Mouse (Mus musculus) MEL (cell line): ENCODE results near the gene Adgrv1. TPM values are rescaled to one million over a fixed set of nuclear protein-coding genes. Genes with fewer than 3 reads are reported as not detected.

Experiments
- DNase-seq: peaks from one replicate; pipeline ENCODE4 v3.0.0; 2011; ENCODE audit warnings: low read depth, low spot score
- H3K27ac ChIP-seq: 2 replicates; pipeline ENCODE4 v1.5.1; 2012; ENCODE audit warnings: low read depth, mild to moderate bottlenecking, control low read depth, low read length, moderate library complexity; ENCODE audit not compliant: control insufficient read depth
- H3K27me3 ChIP-seq, 2 experiments: fragments of 150-350 bp in 1 of 2; sonication (generic) in 1 of 2; 2 replicates each; pipeline ENCODE4 v1.6.1; 2012; ENCODE audit warnings: low read length in 2 of 2, mild to moderate bottlenecking in 2 of 2, improper control_type of control experiment in 1 of 2, moderate library complexity in 1 of 2; ENCODE audit not compliant: insufficient read depth in 2 of 2, control insufficient read depth in 1 of 2
- H3K36me3 ChIP-seq, 2 experiments: 2 replicates each; pipeline ENCODE4 v1.6.1; 2012 to 2014; ENCODE audit warnings: low read length in 2 of 2, improper control_type of control experiment in 1 of 2, inconsistent platforms in 1 of 2, mild to moderate bottlenecking in 1 of 2; ENCODE audit not compliant: insufficient read depth in 2 of 2, control insufficient read depth in 1 of 2
- H3K4me1 ChIP-seq, 2 experiments: fragments of 150-350 bp in 1 of 2; sonication (generic) in 1 of 2; 2 replicates each; pipeline ENCODE4 v1.6.1; 2012; ENCODE audit warnings: low read length in 2 of 2, improper control_type of control experiment in 1 of 2, mild to moderate bottlenecking in 1 of 2; ENCODE audit not compliant: insufficient read depth in 2 of 2, control insufficient read depth in 1 of 2
- H3K4me3 ChIP-seq, 2 experiments: fragments of 150-350 bp in 1 of 2; sonication (generic) in 1 of 2; 2 replicates each; pipeline ENCODE4 v1.5.1; 2012; ENCODE audit warnings: low read depth in 2 of 2, low read length in 2 of 2, mild to moderate bottlenecking in 2 of 2, moderate library complexity in 2 of 2, control low read depth in 1 of 2, improper control_type of control experiment in 1 of 2; ENCODE audit not compliant: control insufficient read depth in 1 of 2, insufficient read depth in 1 of 2
- H3K79me2 ChIP-seq: 2 replicates; pipeline ENCODE4 v1.6.1; 2012; ENCODE audit warnings: mild to moderate bottlenecking, low read length, moderate library complexity; ENCODE audit not compliant: control insufficient read depth, poor library complexity, insufficient read depth
- H3K9ac ChIP-seq: 2 replicates; pipeline ENCODE4 v1.6.1; 2012; ENCODE audit warnings: low read depth, mild to moderate bottlenecking, control low read depth, low read length, moderate library complexity; ENCODE audit not compliant: control insufficient read depth, poor library complexity, severe bottlenecking
- H3K9me3 ChIP-seq: fragments of 150-350 bp; sonication (generic); replicated peaks from 2 replicates; pipeline ENCODE4 v1.6.1; 2012; ENCODE audit warnings: mild to moderate bottlenecking, low read length, improper control_type of control experiment, moderate library complexity; ENCODE audit not compliant: insufficient read depth
- BHLHE40 ChIP-seq: IDR thresholded peaks from 2 replicates; pipeline ENCODE4 v1.6.1; 2012; ENCODE audit warnings: low read depth, mild to moderate bottlenecking, inconsistent platforms, low read length, improper control_type of control experiment, borderline replicate concordance
- CTCF ChIP-seq, 3 experiments: IDR thresholded peaks in 2 of 3; conservative IDR thresholded peaks in 1 of 3; 2 replicates each; pipeline ENCODE4 v1.5.1; 2011 to 2012; ENCODE audit warnings: low read length in 3 of 3, low read depth in 2 of 3, mild to moderate bottlenecking in 2 of 3, improper control_type of control experiment in 1 of 3, inconsistent platforms in 1 of 3, mixed read lengths in 1 of 3, moderate library complexity in 1 of 3; ENCODE audit not compliant: control insufficient read depth in 1 of 3, insufficient read depth in 1 of 3, poor library complexity in 1 of 3, severe bottlenecking in 1 of 3
- E2F4 ChIP-seq: IDR thresholded peaks from 2 replicates; pipeline ENCODE4 v1.6.1; 2011; ENCODE audit warnings: low read depth, low read length, improper control_type of control experiment, borderline replicate concordance
- ELF1 ChIP-seq: IDR thresholded peaks from 2 replicates; pipeline ENCODE4 v1.6.1; 2014; ENCODE audit warnings: low read depth, mild to moderate bottlenecking, inconsistent platforms, low read length, improper control_type of control experiment, moderate library complexity
- GABPA ChIP-seq: IDR thresholded peaks from 2 replicates; pipeline ENCODE4 v1.6.1; 2012; ENCODE audit warnings: low read depth, mild to moderate bottlenecking, inconsistent platforms, low read length, improper control_type of control experiment, moderate library complexity
- GATA1 ChIP-seq: IDR thresholded peaks from 2 replicates; pipeline ENCODE4 v1.6.1; 2011; ENCODE audit warnings: low read depth, low read length, improper control_type of control experiment
- HCFC1 ChIP-seq: IDR thresholded peaks from 2 replicates; pipeline ENCODE4 v1.6.1; 2012; ENCODE audit warnings: low read depth, mild to moderate bottlenecking, inconsistent platforms, low read length, improper control_type of control experiment, moderate library complexity
- MAFK ChIP-seq: IDR thresholded peaks from 2 replicates; pipeline ENCODE4 v1.6.1; 2011; ENCODE audit warnings: low read depth, mild to moderate bottlenecking, low read length, improper control_type of control experiment, borderline replicate concordance
- MXI1 ChIP-seq: IDR thresholded peaks from 2 replicates; pipeline ENCODE4 v1.6.1; 2011; ENCODE audit warnings: mild to moderate bottlenecking, low read depth, low read length, improper control_type of control experiment
- MYC ChIP-seq: IDR thresholded peaks from 2 replicates; pipeline ENCODE4 v1.6.1; 2011; ENCODE audit warnings: low read depth, mild to moderate bottlenecking, low read length, improper control_type of control experiment, moderate library complexity
- POLR2AphosphoS2 ChIP-seq: IDR thresholded peaks from 2 replicates; pipeline ENCODE4 v1.6.1; 2011; ENCODE audit warnings: low read length, improper control_type of control experiment
- POLR2AphosphoS5 ChIP-seq: IDR thresholded peaks from 2 replicates; pipeline ENCODE4 v1.6.1; 2012; ENCODE audit warnings: low read depth, borderline replicate concordance, mild to moderate bottlenecking, inconsistent platforms, low read length, moderate library complexity, mixed read lengths
- RAD21 ChIP-seq: IDR thresholded peaks from 2 replicates; pipeline ENCODE4 v1.6.1; 2011; ENCODE audit warnings: mild to moderate bottlenecking, low read depth, low read length, improper control_type of control experiment
- TCF12 ChIP-seq: IDR thresholded peaks from 2 replicates; pipeline ENCODE4 v1.6.1; 2014; ENCODE audit warnings: low read depth, mild to moderate bottlenecking, inconsistent platforms, low read length, improper control_type of control experiment, moderate library complexity
- UBTF ChIP-seq: IDR thresholded peaks from 2 replicates; pipeline ENCODE4 v1.6.1; 2012; ENCODE audit warnings: low read depth, mild to moderate bottlenecking, inconsistent platforms, low read length, improper control_type of control experiment, moderate library complexity, borderline replicate concordance; ENCODE audit not compliant: insufficient read depth
- USF1 ChIP-seq: IDR thresholded peaks from 2 replicates; pipeline ENCODE4 v1.6.1; 2014; ENCODE audit warnings: low read depth, mild to moderate bottlenecking, inconsistent platforms, low read length, improper control_type of control experiment, moderate library complexity
- ZC3H11A ChIP-seq: IDR thresholded peaks from 2 replicates; pipeline ENCODE4 v1.6.1; 2012; ENCODE audit warnings: low read depth, mild to moderate bottlenecking, inconsistent platforms, low read length, improper control_type of control experiment
- ZMIZ1 ChIP-seq: IDR thresholded peaks from 2 replicates; pipeline ENCODE4 v1.6.1; 2012; ENCODE audit warnings: low read depth, mild to moderate bottlenecking, inconsistent platforms, low read length, improper control_type of control experiment, moderate library complexity
- polyA plus RNA-seq, 2 experiments: library from polyadenylated mRNA; stranded (reverse) in 1 of 2; unstranded in 1 of 2; fragments of >175 nt in 1 of 2; fragments of >200 nt in 1 of 2; gene quantifications; 2 replicates each; pipeline versions ENCODE4 v1.2.1 to v1.2.4; 2012; ENCODE audit warnings: low replicate concordance in 2 of 2, low read depth in 1 of 2; ENCODE audit not compliant: insufficient read length in 2 of 2, insufficient read depth in 1 of 2, missing spikeins in 1 of 2
- total RNA-seq: library from RNA; depleted of rRNA; stranded (reverse); fragments of 300-350 nt; gene quantifications from 2 replicates; pipeline ENCODE4 v1.2.3, GENCODE M21; 2012

The Adgrv1 gene
- total and polyA plus RNA-seq, 3 experiments = 5.6 to 5.8 TPM; not detected in 1

GRCm38 (mm10) chr13:81358365-81358764, 274.6 kb downstream of the Adgrv1 start:
- no peak for DNase-seq
- H3K4me1 ChIP-seq = no peaks in the 10 kb centered on the region
- H3K9ac ChIP-seq = no peak overlapping the region
- H3K4me3 ChIP-seq = no peak overlapping the region
- no peaks in the 10 kb centered on the region for H3K9me3 ChIP-seq
- TF ChIP-seq ZC3H11A (no peak), UBTF (no peak), ZMIZ1 (no peak), POLR2AphosphoS2 (no peak), RAD21 (no peak), BHLHE40 (no peak), GABPA (no peak), MYC (no peak)
- no peak overlapping the region for H3K27ac ChIP-seq
- H3K79me2 ChIP-seq = no peaks in the 10 kb centered on the region
- H3K36me3 ChIP-seq = no peaks in the 10 kb centered on the region
- H3K27me3 ChIP-seq = no peaks in the 10 kb centered on the region

- no peaks in the 10 kb centered on the region for H3K4me1 ChIP-seq
- TF ChIP-seq USF1 (no peak), POLR2AphosphoS2 (no peak), MXI1 (no peak), MYC (no peak), GATA1 (no peak), POLR2AphosphoS5 (no peak), TCF12 (no peak), HCFC1 (no peak), CTCF (IDR thresholded peaks at IDR 0.05 in 2 of 3, conservative IDR thresholded peaks at IDR 0.05 in 1 of 3; ENCODE audit: control insufficient read depth in 1 of 3, insufficient read depth in 1 of 3, low read depth in 2 of 3, low read length in 3 of 3, poor library complexity in 1 of 3, severe bottlenecking in 1 of 3) (no peak), E2F4 (no peak), ELF1 (no peak), RAD21 (no peak), MAFK (no peak)
These were observed 275.7 kb downstream of the Adgrv1 start for GRCm38 (mm10) chr13:81357215-81357614.

More at GRCm38 (mm10) chr13:81357215-81357614, 275.7 kb downstream of the Adgrv1 start:
- DNase-seq = no peak
- Histone ChIP-seq H3K9ac (no peak overlapping the region), H3K27ac (no peak overlapping the region), H3K27me3 (no peaks in the 10 kb centered on the region), H3K9me3 (no peaks in the 10 kb centered on the region), H3K79me2 (no peaks in the 10 kb centered on the region), H3K36me3 (no peaks in the 10 kb centered on the region), H3K4me3 (no peak overlapping the region)
